Mouse (Mus musculus): Measurements from ENCODE around the gene Alb.

DNA sequence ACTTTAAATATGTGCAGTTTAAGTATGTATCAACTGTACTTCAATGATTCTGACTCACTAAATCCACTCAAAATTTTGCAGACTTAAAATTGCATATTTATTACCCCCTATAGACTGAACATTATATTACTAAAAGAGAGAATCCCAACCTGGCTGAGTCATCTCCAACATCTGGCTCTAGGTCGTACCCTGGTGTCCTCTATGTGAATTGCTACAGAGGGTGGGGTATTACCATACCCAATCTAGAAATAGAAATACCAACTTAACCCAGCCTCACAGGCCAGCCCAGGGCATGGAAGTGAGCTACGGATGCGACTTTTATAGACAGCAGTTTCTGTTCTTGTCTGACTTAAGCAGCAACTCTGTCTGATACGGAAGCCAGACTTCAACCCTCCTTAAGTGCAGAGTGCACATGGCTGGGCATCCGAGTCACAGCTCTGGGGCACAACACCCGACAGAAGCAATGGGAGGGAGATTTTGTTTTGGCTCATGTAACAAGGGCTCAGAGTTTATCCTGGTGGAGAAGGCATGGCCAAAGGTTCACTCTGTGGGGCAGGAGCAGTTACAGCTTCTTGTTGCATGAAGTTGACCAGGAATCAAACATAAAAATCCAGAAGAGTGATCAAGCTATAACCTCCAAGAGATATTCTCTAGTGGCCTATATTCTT lies 51.7 kb downstream of the Alb start:
- TF ChIP-seq POLR2A (IDR thresholded peaks at IDR 0.05; ENCODE audit: low read depth, low read length) (no peak), CTCF (IDR thresholded peaks at IDR 0.05; ENCODE audit: extremely low read depth, insufficient read length, insufficient replicate concordance, low read depth, low read length) (no peak)

Data from small intestine, adult 2 months (tissue).